Mouse (Mus musculus) testis, adult 2 months (tissue): ENCODE results near the gene Insl5. TPM values are rescaled to one million over a fixed set of nuclear protein-coding genes. Genes with fewer than 3 reads are reported as not detected.

ENCODE experiments used
- H3K27ac ChIP-seq: fragments of 200-500 bp; 2 replicates; pipeline ENCODE4 v1.5.1; 2012; ENCODE audit warnings: low read depth, low read length; ENCODE audit not compliant: control insufficient read depth, insufficient read depth
- H3K27me3 ChIP-seq: fragments of 200-500 bp; 2 replicates; pipeline ENCODE4 v1.6.1; 2012; ENCODE audit warnings: mild to moderate bottlenecking, low read length, moderate library complexity; ENCODE audit not compliant: control insufficient read depth, insufficient read depth
- H3K36me3 ChIP-seq: fragments of 200-500 bp; 2 replicates; pipeline ENCODE4 v1.6.1; 2012; ENCODE audit warnings: mild to moderate bottlenecking, low read length; ENCODE audit not compliant: control insufficient read depth, insufficient read depth
- H3K4me1 ChIP-seq: fragments of 200-500 bp; 2 replicates; pipeline ENCODE4 v1.6.1; 2012; ENCODE audit warnings: low read length; ENCODE audit not compliant: control insufficient read depth, insufficient read depth
- H3K4me3 ChIP-seq: fragments of 200-500 bp; 2 replicates; pipeline ENCODE4 v1.5.1; 2012; ENCODE audit warnings: low read depth, mild to moderate bottlenecking, low read length, moderate library complexity, mixed read lengths; ENCODE audit not compliant: control insufficient read depth
- CTCF ChIP-seq: fragments of 200-500 bp; IDR thresholded peaks from 2 replicates; pipeline ENCODE4 v1.5.1; 2012; ENCODE audit warnings: low read depth, mild to moderate bottlenecking, inconsistent platforms, low read length, moderate library complexity; ENCODE audit not compliant: control insufficient read depth, insufficient read depth, insufficient replicate concordance
- POLR2A ChIP-seq: fragments of 200-500 bp; IDR thresholded peaks from 2 replicates; pipeline ENCODE4 v1.6.1; 2012; ENCODE audit warnings: low read depth, mild to moderate bottlenecking, inconsistent platforms, low read length, moderate library complexity; ENCODE audit not compliant: control insufficient read depth
- polyA plus RNA-seq: library from polyadenylated mRNA; depleted of rRNA; stranded (reverse); fragments of >200 nt; gene quantifications from 2 replicates; pipeline ENCODE4 v1.2.3, GENCODE M21; 2012

The Insl5 gene
- polyA plus RNA-seq, 1 experiment: 3.0 TPM

- TF ChIP-seq POLR2A: no peak
- no peak for TF ChIP-seq CTCF
- Histone ChIP-seq H3K4me1 (no peaks in the 10 kb centered on the region), H3K4me3 (no peak overlapping the region), H3K27ac (no peak overlapping the region), H3K27me3 (no peaks in the 10 kb centered on the region), H3K36me3 (peaks cover 1% of the 10 kb centered on the region; the same call in 1 of the 2 replicates)
These were observed 16.4 kb upstream of the Insl5 start for GRCm38 (mm10) chr4:103042997-103043396.

- TF ChIP-seq POLR2A: no peak
- TF ChIP-seq CTCF: no peak
- Histone ChIP-seq H3K27ac (no peak overlapping the region), H3K27me3 (no peaks in the 10 kb centered on the region), H3K36me3 (peaks cover 1% of the 10 kb centered on the region; the same call in 1 of the 2 replicates), H3K4me1 (no peaks in the 10 kb centered on the region), H3K4me3 (no peak overlapping the region)
These were observed 13.2 kb upstream of the Insl5 start for GRCm38 (mm10) chr4:103039838-103040191.

GRCm38 (mm10) chr4:103039103-103039837 is 12.6 kb upstream of the Insl5 start:
- Histone ChIP-seq H3K27ac (no peak overlapping the region), H3K27me3 (no peaks in the 10 kb centered on the region), H3K4me1 (no peaks in the 10 kb centered on the region), H3K4me3 (no peak overlapping the region), H3K36me3 (peaks cover 1% of the 10 kb centered on the region; the same call in 1 of the 2 replicates)
- TF ChIP-seq CTCF (no peak), POLR2A (no peak)

- Histone ChIP-seq H3K36me3 (no peaks in the 10 kb centered on the region), H3K4me3 (no peak overlapping the region), H3K27ac (no peak overlapping the region), H3K4me1 (no peaks in the 10 kb centered on the region), H3K27me3 (no peaks in the 10 kb centered on the region)
- TF ChIP-seq CTCF: no peak
- TF ChIP-seq POLR2A: no peak
These were observed 1.8 kb upstream of the Insl5 start for GRCm38 (mm10) chr4:103028177-103029088.

- Histone ChIP-seq H3K4me3 (no peak overlapping the region), H3K4me1 (no peaks in the 10 kb centered on the region), H3K27me3 (no peaks in the 10 kb centered on the region), H3K36me3 (no peaks in the 10 kb centered on the region), H3K27ac (no peak overlapping the region)
- no peak for TF ChIP-seq CTCF
- TF ChIP-seq POLR2A: no peak
These were observed 1.1 kb upstream of the Insl5 start for GRCm38 (mm10) chr4:103027745-103028144.

GRCm38 (mm10) chr4:103013490-103013889 is 13.2 kb downstream of the Insl5 start:
- TF ChIP-seq CTCF: no peak
- Histone ChIP-seq H3K27me3 (no peaks in the 10 kb centered on the region), H3K4me1 (no peaks in the 10 kb centered on the region), H3K4me3 (no peak overlapping the region), H3K27ac (no peak overlapping the region), H3K36me3 (no peaks in the 10 kb centered on the region)

GRCm38 (mm10) chr4:103011823-103012222 is 14.8 kb downstream of the Insl5 start:
- no peaks in the 10 kb centered on the region for H3K27me3 ChIP-seq
- no peak overlapping the region for H3K4me3 ChIP-seq
- H3K36me3 ChIP-seq: no peaks in the 10 kb centered on the region
- H3K27ac ChIP-seq: no peak overlapping the region
- H3K4me1 ChIP-seq: no peaks in the 10 kb centered on the region
- TF ChIP-seq CTCF: no peak
- TF ChIP-seq POLR2A: no peak
